Mouse (Mus musculus): ENCODE measurements at regions not wholly inside any gene's neighbourhood (a gene's known extent, or its start where the extent isn't known, plus 50 kb on each side); places are given as distances from the start of the nearest gene placed in this dataset.

GRCm38 (mm10) chr13:60237091-60237490 is 59.9 kb upstream of the Gas1 start:
- no peak for DNase-seq (ENCODE audit: low spot score)

- DNase-seq (ENCODE audit: low spot score), result peak; percentile 19
Observed at GRCm38 (mm10) chr13:60242447-60243109, 65.4 kb upstream of the Gas1 start.

- no peak for DNase-seq (ENCODE audit: low spot score)
Observed at GRCm38 (mm10) chr13:60243110-60243481, 65.9 kb upstream of the Gas1 start.

GRCm38 (mm10) chr13:60255162-60255561 is 78.0 kb upstream of the Gas1 start:
- DNase-seq (ENCODE audit: low spot score), result no peak

GRCm38 (mm10) chr13:60255715-60256114 is 78.5 kb upstream of the Gas1 start:
- no peak for DNase-seq (ENCODE audit: low spot score)

GRCm38 (mm10) chr13:60256997-60257396 is 79.8 kb upstream of the Gas1 start:
- no peak for DNase-seq (ENCODE audit: low spot score)

- no peak for DNase-seq (ENCODE audit: low spot score)
Observed at GRCm38 (mm10) chr13:60257878-60258277, 80.7 kb upstream of the Gas1 start.

GRCm38 (mm10) chr13:60262449-60263028 is 85.4 kb upstream of the Gas1 start:
- no peak for DNase-seq (ENCODE audit: low spot score)

GRCm38 (mm10) chr13:60264504-60264903 is 87.3 kb upstream of the Gas1 start:
- DNase-seq (ENCODE audit: low spot score), result no peak

GRCm38 (mm10) chr13:60267557-60267956 is 90.4 kb upstream of the Gas1 start:
- DNase-seq (ENCODE audit: low spot score), result peak; percentile 31

GRCm38 (mm10) chr13:60268256-60268655 is 91.1 kb upstream of the Gas1 start:
- no peak for DNase-seq (ENCODE audit: low spot score)

- no peak for DNase-seq (ENCODE audit: low spot score)
Observed at GRCm38 (mm10) chr13:60269406-60269841, 92.3 kb upstream of the Gas1 start.

- no peak for DNase-seq (ENCODE audit: low spot score)
Observed at GRCm38 (mm10) chr13:60270526-60270925, 93.4 kb upstream of the Gas1 start.

GRCm38 (mm10) chr13:60273331-60273730 is 96.2 kb upstream of the Gas1 start:
- DNase-seq (ENCODE audit: low spot score), result no peak

GRCm38 (mm10) chr13:60282543-60283251 is 105.5 kb upstream of the Gas1 start:
- no peak for DNase-seq (ENCODE audit: low spot score)

- peak; percentile 36 for DNase-seq (ENCODE audit: low spot score)
Observed at GRCm38 (mm10) chr13:60286525-60287224, 109.5 kb upstream of the Gas1 start.

- DNase-seq (ENCODE audit: low spot score), result no peak
Observed at GRCm38 (mm10) chr13:60289650-60290049, 112.5 kb upstream of the Gas1 start.

GRCm38 (mm10) chr13:60290820-60291219 is 113.7 kb upstream of the Gas1 start:
- no peak for DNase-seq (ENCODE audit: low spot score)

GRCm38 (mm10) chr13:60291344-60291743 is 114.2 kb upstream of the Gas1 start:
- DNase-seq (ENCODE audit: low spot score), result peak; percentile 16

GRCm38 (mm10) chr13:60296201-60296895 is 119.2 kb upstream of the Gas1 start:
- no peak for DNase-seq (ENCODE audit: low spot score)

GRCm38 (mm10) chr13:60296896-60297275 is 119.7 kb upstream of the Gas1 start:
- DNase-seq (ENCODE audit: low spot score), result no peak

GRCm38 (mm10) chr13:60298575-60298974 is 121.4 kb upstream of the Gas1 start:
- peak; percentile 59 for DNase-seq (ENCODE audit: low spot score)
